Mouse (Mus musculus) cortical plate, adult 2 months (tissue): ENCODE results near the gene Man1a.

Experiments
- CTCF ChIP-seq: fragments of 200-500 bp; IDR thresholded peaks from 2 replicates; pipeline ENCODE4 v1.5.1; 2011; ENCODE audit warnings: mild to moderate bottlenecking, control low read depth, low read length; ENCODE audit not compliant: insufficient read depth; ENCODE audit errors: extremely low read depth
- POLR2A ChIP-seq: fragments of 200-500 bp; IDR thresholded peaks from 2 replicates; pipeline ENCODE4 v1.6.1; 2011; ENCODE audit warnings: mild to moderate bottlenecking, low read length, control low read depth; ENCODE audit not compliant: insufficient read depth; ENCODE audit errors: extremely low read depth

- TF ChIP-seq POLR2A (no peak), CTCF (no peak)
These were observed at the start of gene Man1a for GRCm38 (mm10) chr10:54076420-54076819.
